Mouse (Mus musculus): ENCODE results near the gene Thbs1.

Thbs1 gene

GRCm38 (mm10) chr2:118113808-118114524 lies 2.3 kb downstream of the Thbs1 start:
- no peak for DNase-seq (ENCODE audit: low read depth)

GRCm38 (mm10) chr2:118114671-118115070 lies 3.0 kb downstream of the Thbs1 start:
- no peak for DNase-seq (ENCODE audit: low read depth)

GRCm38 (mm10) chr2:118115647-118116046 lies 4.0 kb downstream of the Thbs1 start:
- no peak for DNase-seq (ENCODE audit: low read depth)

- DNase-seq (ENCODE audit: low read depth): no peak
Observed at GRCm38 (mm10) chr2:118116180-118116579, 4.5 kb downstream of the Thbs1 start.

- DNase-seq (ENCODE audit: low read depth): no peak
Observed at GRCm38 (mm10) chr2:118116754-118117290, 5.1 kb downstream of the Thbs1 start.

GRCm38 (mm10) chr2:118117401-118117800 lies 5.7 kb downstream of the Thbs1 start:
- DNase-seq (ENCODE audit: low read depth): no peak

GRCm38 (mm10) chr2:118118045-118118444 lies 6.4 kb downstream of the Thbs1 start:
- DNase-seq (ENCODE audit: low read depth): no peak

- no peak for DNase-seq (ENCODE audit: low read depth)
Observed at GRCm38 (mm10) chr2:118118515-118118914, 6.8 kb downstream of the Thbs1 start.

- DNase-seq (ENCODE audit: low read depth): no peak
Observed at GRCm38 (mm10) chr2:118119684-118120083, 8.0 kb downstream of the Thbs1 start.

- DNase-seq (ENCODE audit: low read depth): no peak
Observed at GRCm38 (mm10) chr2:118120095-118120494, 8.4 kb downstream of the Thbs1 start.

GRCm38 (mm10) chr2:118120751-118121150 lies 9.1 kb downstream of the Thbs1 start:
- DNase-seq (ENCODE audit: low read depth): no peak

GRCm38 (mm10) chr2:118122291-118122690 lies 10.6 kb downstream of the Thbs1 start:
- DNase-seq (ENCODE audit: low read depth): no peak

GRCm38 (mm10) chr2:118123743-118124142 lies 12.1 kb downstream of the Thbs1 start:
- DNase-seq (ENCODE audit: low read depth): no peak

- DNase-seq (ENCODE audit: low read depth): no peak
Observed at GRCm38 (mm10) chr2:118124437-118124836, 12.8 kb downstream of the Thbs1 start.

- no peak for DNase-seq (ENCODE audit: low read depth)
Observed at GRCm38 (mm10) chr2:118125211-118125939, 13.7 kb downstream of the Thbs1 start.

GRCm38 (mm10) chr2:118125943-118126470 lies 14.3 kb downstream of the Thbs1 start:
- no peak for DNase-seq (ENCODE audit: low read depth)

- no peak for DNase-seq (ENCODE audit: low read depth)
Observed at GRCm38 (mm10) chr2:118127516-118128288, 16.0 kb downstream of the Thbs1 start.

- DNase-seq (ENCODE audit: low read depth): no peak
Observed at GRCm38 (mm10) chr2:118128313-118128712, 16.6 kb downstream of the Thbs1 start.

GRCm38 (mm10) chr2:118137071-118137470 lies 25.4 kb downstream of the Thbs1 start:
- no peak for DNase-seq (ENCODE audit: low read depth)

- DNase-seq (ENCODE audit: low read depth): no peak
Observed at GRCm38 (mm10) chr2:118137776-118138175, 26.1 kb downstream of the Thbs1 start.

GRCm38 (mm10) chr2:118139261-118139660 lies 27.6 kb downstream of the Thbs1 start:
- DNase-seq (ENCODE audit: low read depth): no peak

GRCm38 (mm10) chr2:118141651-118142050 lies 30.0 kb downstream of the Thbs1 start:
- DNase-seq (ENCODE audit: low read depth): no peak
